Mouse (Mus musculus) kidney, postnatal 25 days (tissue): ENCODE results near the gene 1700056E22Rik.

Experiments used
- DNase-seq, 2 experiments: peaks; one replicate each; pipeline ENCODE4 v3.0.0; 2021; ENCODE audit warnings: mixed read lengths in 2 of 2

1700056E22Rik gene

GRCm38 (mm10) chr1:184017606-184018005 lies 16.5 kb downstream of the 1700056E22Rik start:
- DNase-seq: no peak

- DNase-seq: no peak
These were observed 17.9 kb downstream of the 1700056E22Rik start for GRCm38 (mm10) chr1:184015995-184016730.

- DNase-seq: no peak
These were observed 20.0 kb downstream of the 1700056E22Rik start for GRCm38 (mm10) chr1:184014091-184014490.

GRCm38 (mm10) chr1:184013106-184013505 lies 21.0 kb downstream of the 1700056E22Rik start, which contains the start of gene Dusp10:
Dusp10 (plus strand) TSS chr1:184013302.
- no peak for DNase-seq

GRCm38 (mm10) chr1:184011311-184011710 lies 22.8 kb downstream of the 1700056E22Rik start:
- DNase-seq: no peak

- DNase-seq: no peak
These were observed 28.0 kb downstream of the 1700056E22Rik start for GRCm38 (mm10) chr1:184006086-184006485.

GRCm38 (mm10) chr1:184005315-184006058 lies 28.6 kb downstream of the 1700056E22Rik start:
- DNase-seq: no peak

GRCm38 (mm10) chr1:184004311-184004710 lies 29.8 kb downstream of the 1700056E22Rik start:
- peak in 1 of 2 experiments; percentile 42 for DNase-seq

GRCm38 (mm10) chr1:184002470-184002869 lies 31.6 kb downstream of the 1700056E22Rik start:
- DNase-seq: no peak

GRCm38 (mm10) chr1:183997207-183997606 lies 36.9 kb downstream of the 1700056E22Rik start:
- DNase-seq: no peak

- DNase-seq: no peak
These were observed 42.2 kb downstream of the 1700056E22Rik start for GRCm38 (mm10) chr1:183991921-183992320.

- no peak for DNase-seq
These were observed 46.3 kb downstream of the 1700056E22Rik start for GRCm38 (mm10) chr1:183987711-183988245.
